Mouse (Mus musculus) intestine, embryonic 16.5 days (tissue): ENCODE data around the gene Ccna2. TPM values are rescaled to one million over a fixed set of nuclear protein-coding genes. Genes with fewer than 3 reads are reported as not detected.

Experiments used
- ATAC-seq: fragments of 200-750 bp; cut with Nextera tagmentation; 2 replicates; pipeline ENCODE4 v1.8.0; 2017; ENCODE audit warnings: moderate TSS enrichment, moderate library complexity
- H3K27ac ChIP-seq: fragments of 300-500 bp; sonication (generic); 2 replicates; pipeline ENCODE4 v1.5.1; 2014; ENCODE audit warnings: mild to moderate bottlenecking, low read length
- H3K27me3 ChIP-seq: fragments of 300-500 bp; sonication (generic); replicated peaks from 2 replicates; pipeline ENCODE4 v1.6.1; 2014; ENCODE audit warnings: low read length, control low read depth, mixed read lengths; ENCODE audit not compliant: control insufficient read depth, insufficient read depth
- H3K36me3 ChIP-seq: fragments of 300-500 bp; sonication (generic); 2 replicates; pipeline ENCODE4 v1.6.1; 2014; ENCODE audit warnings: low read length, control low read depth; ENCODE audit not compliant: control insufficient read depth, insufficient read depth
- H3K4me1 ChIP-seq: fragments of 300-500 bp; sonication (generic); 2 replicates; pipeline ENCODE4 v1.6.1; 2014; ENCODE audit warnings: low read length, control low read depth, mixed read lengths; ENCODE audit not compliant: control insufficient read depth, insufficient read depth
- H3K4me2 ChIP-seq: fragments of 300-500 bp; sonication (generic); 2 replicates; pipeline ENCODE4 v1.6.1; 2014; ENCODE audit warnings: low read depth, low read length, control low read depth
- H3K4me3 ChIP-seq: fragments of 300-500 bp; sonication (generic); 2 replicates; pipeline ENCODE4 v1.5.1; 2014; ENCODE audit warnings: mild to moderate bottlenecking, low read length
- H3K9ac ChIP-seq: fragments of 300-500 bp; sonication (generic); 2 replicates; pipeline ENCODE4 v1.6.1; 2014; ENCODE audit warnings: low read depth, low read length
- H3K9me3 ChIP-seq: fragments of 300-500 bp; sonication (generic); 2 replicates; pipeline ENCODE4 v1.6.1; 2016; ENCODE audit warnings: low read length, control low read depth; ENCODE audit not compliant: control insufficient read depth
- WGBS: fragments of 180-500 bp; shearing (Covaris S2); extraction: QIAGEN DNeasy Blood & Tissue Kit; methylation state at CpG from one replicate; pipeline ENCODE4 v1.1.7; 2014; 5-methylcytosine and 5-hydroxymethylcytosine counted together
- polyA plus RNA-seq: library from polyadenylated mRNA; unstranded; fragments of >200 nt; fragmentation: Nextera tagmentation; extraction: Ambion mirVana; gene quantifications from 2 replicates; pipeline ENCODE4 v1.2.1, GENCODE M21; 2015

Ccna2 gene
- polyA plus RNA-seq, 1 experiment from 2014 or later, result 155 TPM

- no peaks in the 10 kb centered on the region for H3K36me3 ChIP-seq
- no peak for ATAC-seq
- H3K4me1 ChIP-seq, result no peaks in the 10 kb centered on the region
- H3K9me3 ChIP-seq, result no peaks in the 10 kb centered on the region
- H3K27ac ChIP-seq, result no peak overlapping the region
- no peak overlapping the region for H3K4me2 ChIP-seq
- 63% methylated on average over 3 of the region's 3 CpGs for whole genome bisulfite sequencing
- H3K4me3 ChIP-seq, result no peak overlapping the region
- H3K27me3 ChIP-seq, result peaks cover 12% of the 10 kb centered on the region; the same call in 1 of the 2 replicates
- H3K9ac ChIP-seq, result no peak overlapping the region
These were observed 47.5 kb downstream of the Ccna2 start for GRCm38 (mm10) chr3:36524466-36524865.

GRCm38 (mm10) chr3:36522137-36522536 is 49.8 kb downstream of the Ccna2 start:
- ATAC-seq, result no peak
- WGBS, result 16% methylated on average over 4 of the region's 4 CpGs
- peaks cover 12% of the 10 kb centered on the region; the same call in 1 of the 2 replicates for H3K27me3 ChIP-seq
- H3K4me3 ChIP-seq, result no peak overlapping the region
- H3K9me3 ChIP-seq, result no peaks in the 10 kb centered on the region
- no peaks in the 10 kb centered on the region for H3K36me3 ChIP-seq
- H3K4me1 ChIP-seq, result no peaks in the 10 kb centered on the region
- H3K27ac ChIP-seq, result no peak overlapping the region
- no peak overlapping the region for H3K9ac ChIP-seq
- no peak overlapping the region for H3K4me2 ChIP-seq

- WGBS, result under 1% methylated on average over 51 of the region's 51 CpGs
- Histone ChIP-seq H3K4me1 (no peaks in the 10 kb centered on the region), H3K9me3 (no peaks in the 10 kb centered on the region), H3K4me2 (peak within 1 kb of the TSS; percentile 98), H3K9ac (peak within 1 kb of the TSS; percentile 61), H3K36me3 (no peaks in the 10 kb centered on the region), H3K27ac (no peak within 1 kb of the TSS), H3K27me3 (peaks cover 12% of the 10 kb centered on the region; the same call in 1 of the 2 replicates), H3K4me3 (peak within 1 kb of the TSS; percentile 61)
- peak; percentile 82 for ATAC-seq
These were observed 50.6 kb downstream of the Ccna2 start, which contains the start of gene Gm11549 for GRCm38 (mm10) chr3:36521073-36522060. TSS of gene Gm11549 (minus strand) at chr3:36521813.

DNA sequence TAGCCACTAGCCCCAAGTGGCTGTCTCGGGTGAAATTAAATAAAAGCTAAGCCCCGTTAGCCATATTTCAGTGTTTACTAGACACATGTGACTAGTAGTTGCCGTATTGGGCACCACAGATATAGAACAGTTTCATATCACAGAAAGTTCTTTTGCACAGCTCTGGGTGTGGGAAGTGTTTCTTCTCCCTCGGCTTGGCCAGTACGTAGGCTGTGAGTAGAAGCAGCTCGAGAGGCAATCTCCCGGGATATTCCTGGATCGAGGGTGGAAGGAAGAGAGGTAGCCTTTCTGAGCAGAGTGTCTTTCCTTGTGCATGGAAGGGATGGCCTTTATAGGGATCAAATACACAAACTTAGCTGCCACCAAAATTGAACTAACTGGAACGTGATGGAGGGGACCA is 55.8 kb downstream of the Ccna2 start:
- WGBS, result 84% methylated on average over 9 of the region's 9 CpGs
- no peak for ATAC-seq
- H3K4me1 ChIP-seq, result no peaks in the 10 kb centered on the region

More for the DNA sequence above, 55.8 kb downstream of the Ccna2 start:
- H3K9me3 ChIP-seq, result no peaks in the 10 kb centered on the region
- H3K4me2 ChIP-seq, result no peak overlapping the region
- H3K4me3 ChIP-seq, result no peak overlapping the region
- no peaks in the 10 kb centered on the region for H3K36me3 ChIP-seq
- no peak overlapping the region for H3K27ac ChIP-seq
- no peak overlapping the region for H3K9ac ChIP-seq
- peaks cover 4% of the 10 kb centered on the region; the same call in 1 of the 2 replicates for H3K27me3 ChIP-seq

Other genes with a start within 250 kb of the Ccna2 start
- gene Anxa5, start 96.3 kb downstream of the Ccna2 start, polyA plus RNA-seq, result 283 and 291 TPM in 2 replicates
- 1.6 and 2.3 TPM in 2 replicates for gene 1810062G17Rik, start 96.2 kb downstream of the Ccna2 start, polyA plus RNA-seq
- gene Gm11549, start 50.3 kb downstream of the Ccna2 start, polyA plus RNA-seq, result 0.54 TPM in 2 replicates
- 55.6 and 69.1 TPM in 2 replicates for gene Exosc9, start 19.5 kb downstream of the Ccna2 start, polyA plus RNA-seq
- gene Bbs7, start 41.3 kb upstream of the Ccna2 start, polyA plus RNA-seq, result 9.5 and 10.3 TPM in 2 replicates
- gene Trpc3, start 118.0 kb upstream of the Ccna2 start, polyA plus RNA-seq, result 1.7 and 3.7 TPM in 2 replicates